Mouse (Mus musculus) ZHBTc4 (cell line): ENCODE results near the gene Cdkal1.

ENCODE experiments used
- DNase-seq: peaks from one replicate; pipeline ENCODE4 v3.0.0-alpha.2; 2011; ENCODE audit warnings: low read depth, low spot score

Cdkal1 gene

GRCm38 (mm10) chr13:29503147-29504044 is 352.1 kb downstream of the Cdkal1 start:
- no peak for DNase-seq

GRCm38 (mm10) chr13:29502481-29503146 is 352.9 kb downstream of the Cdkal1 start:
- DNase-seq: no peak

GRCm38 (mm10) chr13:29501173-29501572 is 354.3 kb downstream of the Cdkal1 start:
- peak; percentile 30 for DNase-seq

GRCm38 (mm10) chr13:29499750-29500149 is 355.7 kb downstream of the Cdkal1 start:
- DNase-seq: no peak

DNA sequence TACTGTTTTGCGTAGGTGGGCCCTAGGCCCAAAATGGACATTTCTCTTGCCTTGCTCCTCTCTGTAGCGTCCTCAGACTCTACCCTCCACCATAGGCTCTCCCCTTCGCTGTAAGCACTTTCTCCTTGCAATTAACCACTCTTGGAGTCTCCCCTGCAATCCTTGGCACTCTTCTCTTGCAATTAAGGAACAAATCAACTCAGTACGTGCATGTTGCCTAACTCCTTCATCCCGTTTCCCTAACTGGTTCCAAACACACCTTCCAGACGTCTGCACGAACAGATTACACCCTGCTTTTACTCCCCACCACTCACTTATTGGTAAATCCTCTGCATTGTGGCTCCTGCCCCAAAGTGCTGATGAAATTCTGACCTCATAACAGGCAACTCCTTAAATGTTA is 358.2 kb downstream of the Cdkal1 start:
- DNase-seq: no peak

DNA sequence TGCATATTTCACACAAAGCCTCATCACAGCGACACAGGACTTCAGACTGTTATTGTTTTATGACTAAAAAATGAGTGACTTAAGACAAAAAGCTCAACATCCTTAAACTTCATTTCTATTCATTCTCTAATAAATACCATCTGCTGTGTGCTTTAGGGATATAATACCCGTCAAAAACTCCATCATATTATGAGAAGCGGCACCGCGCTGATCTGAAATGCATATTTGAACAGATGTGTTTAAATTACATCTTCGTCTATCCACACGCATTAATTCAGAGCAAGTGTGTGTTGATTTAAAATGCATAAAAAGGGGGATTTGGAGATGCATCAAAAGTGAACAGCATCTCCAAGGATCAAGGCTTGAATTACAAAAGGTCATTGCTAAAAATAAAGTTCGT is 365.1 kb downstream of the Cdkal1 start:
- DNase-seq: no peak

GRCm38 (mm10) chr13:29489476-29489875 is 366.0 kb downstream of the Cdkal1 start:
- DNase-seq: no peak

GRCm38 (mm10) chr13:29486709-29487108 is 368.8 kb downstream of the Cdkal1 start:
- DNase-seq: no peak

DNA sequence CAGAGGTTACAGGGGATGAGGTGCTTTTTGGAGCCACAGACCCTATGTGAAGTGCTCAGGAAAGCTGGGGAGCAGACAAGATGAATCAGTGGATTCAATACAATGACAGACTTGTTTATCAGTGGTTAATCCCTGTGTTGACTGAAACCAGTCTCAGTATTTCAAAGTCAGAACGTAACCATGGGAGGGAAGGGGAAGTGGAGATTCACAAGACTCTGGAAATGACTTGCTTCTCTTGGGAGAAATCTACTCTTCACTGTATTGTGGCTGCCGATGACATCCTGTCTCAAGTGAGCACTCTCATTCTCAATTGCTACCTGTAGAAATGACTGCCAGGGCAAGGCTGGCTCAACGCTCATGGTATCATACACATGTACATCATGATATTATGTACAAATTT is 371.5 kb downstream of the Cdkal1 start:
- no peak for DNase-seq

DNA sequence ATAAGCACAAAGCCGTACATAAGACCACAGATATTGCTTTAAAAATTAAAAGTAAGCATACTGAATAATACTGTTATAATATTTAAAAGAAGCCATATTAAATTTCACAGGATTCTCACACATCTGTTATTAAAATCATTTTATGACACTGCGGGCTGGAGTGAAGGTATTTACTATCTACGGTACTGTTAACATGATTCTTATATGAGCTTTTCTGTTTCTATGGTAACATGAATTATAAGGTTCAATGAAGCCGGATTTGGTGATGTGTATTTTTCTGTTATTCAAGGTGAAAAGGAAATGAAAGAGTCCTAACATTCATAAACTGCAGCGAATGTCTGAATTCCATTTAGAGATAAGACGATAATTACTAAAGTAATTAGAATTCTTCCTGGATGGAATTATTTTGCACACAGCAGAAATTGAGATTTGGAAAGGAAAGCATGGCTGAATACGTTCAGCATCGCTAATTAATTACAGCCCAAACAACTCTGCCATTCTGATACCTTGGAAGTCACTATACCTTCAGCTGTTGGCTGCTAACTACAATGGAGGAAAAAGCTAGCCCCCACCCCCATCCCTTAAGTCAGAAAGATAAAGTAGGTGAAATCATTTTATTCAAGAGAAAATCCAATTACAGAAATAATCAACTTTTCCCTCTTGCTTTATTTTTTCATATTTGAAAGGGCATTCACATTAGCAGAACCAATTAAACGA is 373.2 kb downstream of the Cdkal1 start:
- no peak for DNase-seq

DNA sequence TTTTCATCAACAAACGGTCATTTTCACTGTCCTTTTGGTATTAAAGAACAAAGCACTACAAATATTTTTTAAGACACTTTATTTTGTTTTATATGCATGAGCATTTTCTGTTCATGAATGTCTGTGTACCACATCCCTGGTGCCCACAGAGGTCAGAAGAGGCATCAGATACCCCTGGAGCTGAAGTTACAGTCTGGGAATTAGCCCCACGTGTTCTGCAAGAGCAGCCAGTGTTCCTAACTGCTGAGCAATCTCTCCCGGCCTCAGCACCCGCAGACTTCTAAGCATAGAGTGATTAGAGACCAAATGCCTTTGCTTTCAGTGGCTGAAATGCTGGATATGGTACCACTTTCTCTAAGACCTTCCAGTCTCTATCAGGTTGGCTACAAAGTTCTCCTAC is 379.1 kb downstream of the Cdkal1 start:
- DNase-seq: no peak

DNA sequence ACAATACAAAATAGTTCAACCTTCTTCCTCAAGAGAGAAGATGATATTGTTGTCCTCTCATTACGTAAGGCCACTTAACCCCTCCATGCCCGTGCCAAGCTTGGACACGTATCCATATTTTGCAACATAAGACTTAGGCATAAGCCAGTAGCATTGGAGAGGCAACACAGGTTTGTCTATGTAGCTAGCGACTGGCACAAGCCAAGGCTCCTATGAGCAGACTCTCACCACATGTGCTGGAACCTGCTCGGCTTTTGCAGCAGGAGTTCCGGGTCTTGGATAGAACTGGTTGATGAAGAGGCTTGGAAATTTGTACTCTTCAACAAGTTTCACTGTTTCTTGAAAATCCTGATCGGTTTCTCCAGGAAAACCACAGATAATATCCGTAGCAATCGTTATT is 381.2 kb downstream of the Cdkal1 start:
- no peak for DNase-seq

DNA sequence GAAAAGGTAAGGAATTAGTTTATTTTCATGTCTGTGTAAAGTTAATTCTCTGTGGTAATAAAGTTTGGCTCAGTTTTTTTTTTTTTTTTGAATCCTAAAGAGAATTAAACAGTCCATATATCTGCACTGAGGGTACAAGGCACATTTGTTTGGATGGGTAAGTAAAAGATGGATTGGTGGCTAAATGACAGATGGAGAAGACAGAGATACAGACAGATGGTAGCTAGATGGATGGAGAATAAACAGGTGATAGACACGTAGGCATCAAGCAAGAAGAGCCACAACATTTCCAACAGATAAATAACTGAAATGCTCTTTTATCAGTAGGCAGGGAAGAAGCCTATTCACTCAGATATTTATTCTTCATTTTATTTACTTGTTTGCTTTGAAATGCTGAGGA is 381.7 kb downstream of the Cdkal1 start:
- DNase-seq: no peak

DNA sequence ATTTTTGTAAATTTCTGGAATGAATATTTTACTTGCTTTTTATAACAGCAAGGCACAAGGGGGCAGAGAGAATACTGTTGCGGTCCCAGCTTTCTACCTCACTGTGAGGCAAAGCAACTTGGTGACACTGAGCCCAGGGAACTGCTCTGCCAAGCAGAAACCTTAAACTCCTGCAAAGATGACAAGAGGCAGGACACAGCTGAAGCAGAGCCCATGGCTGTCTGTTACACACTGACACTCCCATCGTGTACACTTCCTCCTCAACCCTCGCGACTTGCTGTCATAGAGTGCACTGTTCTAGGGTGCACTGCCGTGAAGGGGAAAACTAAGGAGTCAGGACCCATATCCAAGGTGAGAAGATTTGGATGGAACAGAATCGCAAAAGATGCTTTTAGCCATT is 393.2 kb downstream of the Cdkal1 start:
- no peak for DNase-seq

GRCm38 (mm10) chr13:29460741-29461140 is 394.7 kb downstream of the Cdkal1 start:
- no peak for DNase-seq

DNA sequence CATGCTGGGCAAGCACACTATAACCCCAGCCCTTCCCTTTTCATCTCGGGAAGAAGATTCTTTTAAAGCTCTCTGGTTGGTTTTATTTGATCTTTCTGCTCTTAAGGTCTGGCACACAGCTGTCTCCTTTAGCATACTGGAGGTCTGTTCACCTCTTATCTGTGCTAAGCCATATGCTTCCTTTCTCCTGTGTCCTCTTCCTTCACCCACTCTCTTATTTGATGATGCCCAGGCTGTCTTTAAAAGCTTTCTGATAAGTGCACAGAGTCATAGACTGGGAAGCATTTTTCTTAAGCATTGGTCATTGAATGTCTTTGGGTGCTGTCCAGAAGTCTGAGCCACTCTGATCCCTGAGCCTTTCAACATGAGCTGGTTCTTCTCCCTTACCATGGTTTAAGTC is 397.1 kb downstream of the Cdkal1 start:
- no peak for DNase-seq

- DNase-seq: no peak
Observed at GRCm38 (mm10) chr13:29437067-29437466, 418.4 kb downstream of the Cdkal1 start.

- DNase-seq: no peak
Observed at GRCm38 (mm10) chr13:29434726-29435125, 420.7 kb downstream of the Cdkal1 start.

- no peak for DNase-seq
Observed at GRCm38 (mm10) chr13:29430919-29431318, 424.6 kb downstream of the Cdkal1 start.

- DNase-seq: no peak
Observed at GRCm38 (mm10) chr13:29429877-29430276, 425.6 kb downstream of the Cdkal1 start.

- no peak for DNase-seq
Observed at GRCm38 (mm10) chr13:29429196-29429595, 426.3 kb downstream of the Cdkal1 start.

- DNase-seq: no peak
Observed at GRCm38 (mm10) chr13:29416450-29417136, 438.9 kb downstream of the Cdkal1 start.
